Mouse (Mus musculus): ENCODE data around the gene Apba2.

- TF ChIP-seq CTCF (IDR thresholded peaks at IDR 0.05; ENCODE audit: insufficient read depth, low read depth, low read length) (no peak), POLR2A (IDR thresholded peaks at IDR 0.05; ENCODE audit: insufficient read depth, low read depth, low read length) (no peak)
Measured at GRCm38 (mm10) chr7:64452471-64453222, 48.9 kb upstream of the Apba2 start.

Measured in olfactory bulb, adult 2 months (tissue).